Mouse (Mus musculus) neural tube, embryonic 10.5 days (tissue): ENCODE results near the gene Cd300c.
"Not testable (repeated sequence)": the region's sequence is repeated elsewhere in the genome, so short reads cannot be mapped to it uniquely, and the experiment has no call there.

Experiments
- DNase-seq: peaks from one replicate; pipeline ENCODE4 v3.0.0-alpha.2; 2017; ENCODE audit warnings: low spot score; ENCODE audit errors: extremely low spot score

Cd300c gene

DNA sequence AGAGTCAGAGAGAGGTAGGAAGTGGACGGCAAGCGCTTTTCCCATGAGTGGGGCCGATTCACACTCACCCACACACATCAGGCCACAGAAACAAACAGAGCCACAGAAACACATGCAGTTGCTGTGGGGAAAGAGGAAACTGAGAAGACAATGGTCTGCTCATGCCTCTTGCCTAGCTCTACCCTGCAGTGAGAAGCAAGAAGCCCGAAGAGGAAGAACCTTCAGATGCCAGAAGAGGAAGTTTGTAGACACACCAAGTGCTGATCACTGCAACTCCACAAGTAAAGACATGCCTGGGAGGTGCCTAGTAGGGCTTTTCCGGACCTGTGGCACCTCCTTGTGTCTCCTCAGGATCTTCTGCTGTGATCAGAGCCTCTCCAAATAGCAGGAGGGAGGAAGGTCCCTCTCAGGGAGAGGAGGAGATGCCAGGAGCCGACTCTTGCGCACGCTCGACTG, at the start of gene Cd300c:
Cd300c (minus strand) TSS at position 406 of the 456 bp plus-strand sequence.
- no peak for DNase-seq

DNA sequence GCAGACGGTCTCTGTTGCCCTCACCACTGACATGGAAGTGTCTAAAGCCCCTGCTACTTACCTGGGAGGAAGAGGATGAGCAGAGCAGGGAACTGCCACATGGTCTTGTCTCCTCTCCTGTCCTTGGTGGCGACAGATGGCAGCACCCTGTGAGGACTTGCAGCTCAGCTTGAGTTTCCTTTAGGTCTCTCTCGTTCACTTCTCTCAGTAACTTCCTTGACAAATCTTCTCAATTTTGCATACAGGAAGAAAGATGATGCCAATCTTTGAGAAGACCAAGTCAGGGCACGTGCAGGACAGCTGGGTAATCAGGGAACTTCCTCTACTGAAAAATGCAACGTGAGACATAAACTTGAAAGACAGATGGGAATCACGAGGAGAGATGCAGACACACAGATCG, 47.1 kb upstream of the Cd300c start, which contains the start of gene Cd300ld2:
Cd300ld2 (minus strand) TSS at position 101 of the 400 bp plus-strand sequence.
- DNase-seq, result not testable (repeated sequence)

DNA sequence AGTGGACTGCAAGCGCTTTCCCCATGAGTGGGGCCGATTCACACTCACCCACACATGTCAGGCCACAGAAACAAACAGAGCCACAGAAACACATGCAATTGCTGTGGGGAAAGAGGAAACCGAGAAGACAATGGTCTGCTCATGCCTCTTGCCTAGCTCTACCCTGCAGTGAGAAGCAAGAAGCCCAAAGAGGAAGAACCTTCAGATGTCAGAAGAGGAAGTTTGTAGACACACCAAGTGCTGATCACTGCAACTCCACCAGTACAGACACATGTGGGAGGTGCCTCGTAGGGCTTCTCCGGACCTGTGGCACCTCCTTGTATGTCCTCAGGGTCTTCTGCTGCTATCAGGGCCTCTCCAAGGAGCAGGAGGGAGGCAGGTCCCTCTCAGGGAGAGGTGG, 35.1 kb upstream of the Cd300c start:
- DNase-seq, result no peak

DNA sequence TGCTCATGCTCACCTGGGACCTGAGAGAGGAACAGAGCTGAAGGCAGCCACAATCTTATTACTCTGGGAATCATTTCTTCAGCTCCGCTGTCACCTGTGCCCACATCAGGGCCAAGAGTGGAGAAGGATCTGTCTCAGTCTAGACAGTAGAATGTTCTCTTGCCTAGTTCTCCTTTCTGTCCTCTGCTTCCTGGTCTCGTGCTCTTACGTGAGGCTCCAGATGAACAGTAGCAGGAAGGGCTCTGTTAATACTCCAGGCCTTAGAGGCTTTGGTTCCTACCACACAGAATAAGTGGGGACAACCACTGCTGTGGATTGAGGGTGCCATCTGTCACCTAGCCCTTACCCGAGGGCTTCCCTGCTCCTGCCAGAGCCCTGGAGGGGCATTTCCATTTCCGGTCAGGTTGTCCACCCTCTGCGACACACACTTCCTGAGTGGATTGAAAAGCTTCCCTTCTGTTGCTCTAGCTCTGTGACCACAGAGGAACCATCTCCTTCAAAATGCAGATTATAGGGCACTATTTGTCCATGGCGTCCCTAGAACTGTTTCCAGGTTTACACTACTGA, 32.6 kb upstream of the Cd300c start, which contains the start of gene Cd300c2:
Cd300c2 (minus strand) TSS at position 407 of the 567 bp plus-strand sequence.
- DNase-seq, result no peak

DNA sequence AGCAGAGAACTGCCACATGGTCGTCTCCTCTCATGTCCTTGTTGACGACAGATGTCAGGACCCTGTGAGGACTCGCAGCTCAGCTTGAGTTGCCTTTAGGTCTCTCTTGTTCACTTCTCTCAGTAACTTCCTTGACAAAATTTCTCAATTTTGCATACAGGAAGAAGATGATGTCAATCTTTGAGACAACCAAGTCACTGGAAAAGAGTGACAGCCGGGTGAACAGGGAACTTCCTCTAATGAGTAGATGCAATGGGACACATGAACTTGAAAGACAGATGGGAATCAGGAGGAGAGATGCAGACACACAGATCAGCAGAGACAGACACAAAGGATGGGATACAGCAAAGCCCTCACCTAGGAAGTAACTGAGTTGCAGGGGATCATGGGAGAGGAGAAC, 20.8 kb upstream of the Cd300c start, which contains the start of gene Cd300ld:
Cd300ld (minus strand) TSS at position 130 of the 400 bp plus-strand sequence.
- no peak for DNase-seq

DNA sequence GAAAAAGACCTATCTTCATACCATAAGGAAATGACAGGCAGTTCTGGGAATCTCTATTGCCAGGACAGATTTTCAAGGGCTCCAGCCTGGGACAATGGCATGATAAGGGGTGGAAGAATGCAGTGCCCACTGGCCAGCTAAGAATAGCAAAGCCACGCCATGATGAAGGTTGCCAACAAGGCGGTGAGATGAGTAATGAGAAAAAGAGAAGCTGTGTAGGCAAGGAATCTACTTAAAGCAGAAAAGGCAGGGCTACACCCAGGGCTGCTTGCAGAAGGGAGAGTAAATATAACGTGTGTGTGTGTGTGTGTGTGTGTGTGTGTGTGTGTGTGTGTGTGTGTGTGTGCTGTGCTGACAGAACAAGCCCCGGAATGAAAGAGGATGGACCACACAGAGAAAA, 12.9 kb upstream of the Cd300c start:
- no peak for DNase-seq

DNA sequence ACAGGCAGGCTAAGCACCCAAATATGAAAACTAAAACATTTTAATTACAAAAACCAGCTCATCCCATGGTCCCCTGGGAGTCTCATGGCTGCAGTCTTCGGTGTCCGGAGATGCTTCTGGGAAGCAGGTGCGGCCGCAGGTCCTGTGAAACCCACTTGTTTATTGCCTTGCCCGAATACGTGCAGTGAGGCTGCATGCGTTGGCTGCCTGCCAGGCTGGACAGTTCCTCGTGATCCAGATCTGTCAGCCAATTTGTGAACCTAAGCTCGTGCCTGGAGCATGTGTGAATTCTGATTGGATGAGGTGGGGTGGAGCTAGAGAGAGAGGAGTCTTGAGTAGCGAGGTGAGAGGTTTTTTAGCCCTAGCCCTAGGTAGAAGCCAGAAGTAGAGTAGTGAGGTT, 3.8 kb upstream of the Cd300c start:
- no peak for DNase-seq

DNA sequence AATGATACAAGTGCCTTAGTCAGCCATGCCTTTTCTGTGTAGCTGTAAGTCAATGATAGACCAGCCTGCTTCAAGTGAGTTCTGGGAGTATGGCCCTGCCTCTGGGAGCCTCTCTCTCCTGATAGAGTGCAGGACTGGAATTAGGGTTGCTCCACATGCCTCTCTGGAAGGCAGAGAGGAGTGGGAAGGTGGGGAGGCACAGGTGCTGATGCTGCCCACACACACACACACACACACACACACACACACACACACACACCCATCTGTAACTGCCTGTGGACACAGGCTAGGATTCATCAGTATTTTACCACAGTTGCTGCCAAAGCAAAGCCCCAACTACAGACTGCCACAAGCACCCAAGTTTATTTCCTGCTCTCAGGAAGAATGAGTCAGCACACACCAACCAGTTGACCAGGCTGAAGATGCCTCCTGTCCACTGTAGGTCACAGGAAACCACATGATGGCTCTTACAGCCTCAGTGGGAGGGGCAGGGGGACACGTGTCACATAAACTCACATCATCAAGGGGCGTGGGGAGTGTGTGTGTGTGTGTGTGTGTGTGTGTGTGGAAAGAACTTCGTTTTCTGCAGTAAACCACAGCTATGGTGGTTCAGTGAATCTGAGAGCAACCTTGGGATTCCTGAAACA, 3.7 kb downstream of the Cd300c start:
- DNase-seq, result no peak

DNA sequence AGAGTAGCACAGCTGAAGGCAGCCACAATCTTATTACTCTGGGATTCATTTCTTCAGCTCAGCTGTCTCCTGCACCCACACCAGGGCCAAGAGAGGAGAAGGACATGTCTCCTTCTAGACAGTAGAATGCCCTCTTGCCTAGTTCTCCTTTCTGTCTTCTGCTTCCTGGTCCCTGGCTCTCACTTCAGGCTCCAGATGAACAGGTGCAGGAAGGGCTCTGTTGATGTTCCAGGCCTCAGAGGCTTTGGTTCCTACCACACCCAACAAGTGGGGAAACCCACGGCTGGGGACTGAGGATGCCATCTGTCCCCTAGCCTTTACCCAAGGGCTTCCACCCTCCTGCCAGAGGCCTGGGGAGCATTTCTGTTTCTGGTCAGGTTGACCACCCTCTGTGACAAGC, 8.6 kb downstream of the Cd300c start:
- DNase-seq, result no peak

DNA sequence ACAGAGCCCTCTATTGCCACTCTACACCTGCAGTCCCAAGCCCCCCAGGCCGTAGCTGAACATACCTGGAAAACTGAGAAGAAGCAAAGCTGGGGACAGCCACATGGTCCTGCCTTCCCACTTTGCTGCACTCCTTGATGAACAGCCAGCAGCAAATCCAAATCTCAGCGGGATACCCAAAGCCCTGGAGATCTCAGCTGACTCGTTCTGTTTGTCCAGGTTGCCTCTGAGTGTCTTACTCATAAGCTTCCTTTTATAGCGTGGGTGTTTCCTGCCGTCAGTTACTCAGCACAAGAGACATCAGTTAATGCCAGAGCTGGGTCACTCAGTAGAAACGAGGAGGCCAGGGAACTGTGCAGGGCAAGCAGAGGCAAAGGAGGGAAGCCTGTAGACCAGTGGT, 34.8 kb downstream of the Cd300c start, which contains the start of gene Cd300lb:
Cd300lb (minus strand) TSS at position 243 of the 400 bp plus-strand sequence.
- DNase-seq, result no peak

DNA sequence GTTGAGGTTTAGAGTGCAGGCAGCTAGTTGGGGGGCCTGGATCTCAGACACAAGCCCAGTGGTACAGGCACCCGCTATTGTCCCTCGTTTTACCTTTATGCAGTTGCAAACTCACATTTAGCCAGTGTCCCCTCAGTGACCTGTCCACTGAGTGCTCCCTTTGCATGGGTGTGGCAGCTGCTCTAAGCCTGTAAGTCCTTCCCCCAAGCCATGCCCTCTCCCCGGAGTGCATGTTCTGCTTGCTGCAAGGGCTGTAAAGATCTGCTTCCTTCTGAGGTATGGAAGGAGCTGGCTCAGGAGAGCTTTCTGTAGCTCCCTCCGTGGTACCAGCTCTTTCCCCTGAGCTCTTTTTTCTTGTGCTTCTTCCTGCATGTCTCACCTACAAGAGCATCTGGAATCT, 35.4 kb downstream of the Cd300c start:
- no peak for DNase-seq

DNA sequence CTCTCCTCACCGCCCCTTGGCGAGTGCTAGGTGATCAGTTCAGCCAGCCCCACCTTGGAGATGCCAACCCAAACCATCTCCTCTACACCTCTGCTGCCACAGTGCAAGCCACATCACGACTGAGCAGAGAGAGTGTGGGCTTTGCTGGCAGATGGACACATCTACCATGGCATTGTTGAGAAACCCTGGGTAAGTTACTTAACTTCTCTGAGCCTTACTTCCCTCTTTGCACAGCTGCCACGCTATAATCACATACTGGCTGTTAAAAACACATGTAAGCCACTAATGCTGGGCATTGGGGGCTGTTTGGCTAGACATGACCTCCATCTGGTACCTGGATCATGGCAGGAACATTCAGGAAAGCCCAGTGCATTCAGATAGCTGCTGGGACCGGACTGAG, 37.9 kb downstream of the Cd300c start:
- DNase-seq, result no peak

DNA sequence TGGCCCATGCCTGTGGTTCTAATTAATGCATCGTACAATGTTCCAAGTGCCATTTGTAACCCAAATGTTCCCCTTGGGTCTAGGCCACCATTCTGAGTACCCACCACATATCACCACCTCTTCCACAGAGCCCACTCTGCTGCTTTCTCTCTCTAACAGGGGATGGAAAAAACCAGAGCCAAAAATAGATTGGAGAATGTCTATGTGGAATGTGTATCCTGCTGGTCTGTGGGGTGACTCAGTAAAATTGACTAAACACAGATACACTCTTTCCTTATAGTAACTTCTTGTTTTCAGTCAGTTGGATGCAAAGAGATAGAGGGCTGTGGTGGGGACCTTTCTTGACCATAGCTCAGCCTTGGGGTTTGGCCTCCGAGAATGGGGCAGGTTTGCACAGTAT, 39.4 kb downstream of the Cd300c start:
- no peak for DNase-seq

DNA sequence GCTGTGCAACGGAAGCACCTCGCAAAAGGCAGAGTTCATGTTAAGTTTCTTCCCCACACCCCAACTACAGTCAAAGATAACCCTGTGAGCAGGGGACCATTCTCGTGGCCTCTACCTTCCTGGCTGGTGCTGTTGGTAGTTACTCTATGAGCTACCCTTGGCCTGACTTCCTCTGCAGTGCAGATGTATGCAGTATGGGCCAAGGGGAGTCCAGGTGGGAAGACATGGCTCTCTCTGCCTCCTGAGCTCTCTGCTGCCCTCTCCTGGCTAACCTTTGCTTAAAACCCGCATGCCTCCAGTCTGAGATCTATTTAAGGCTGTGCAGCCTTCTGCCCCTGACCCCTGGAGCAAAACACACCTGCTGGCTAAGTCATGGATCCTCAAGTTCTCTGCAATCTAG, 45.0 kb downstream of the Cd300c start:
- DNase-seq, result no peak

DNA sequence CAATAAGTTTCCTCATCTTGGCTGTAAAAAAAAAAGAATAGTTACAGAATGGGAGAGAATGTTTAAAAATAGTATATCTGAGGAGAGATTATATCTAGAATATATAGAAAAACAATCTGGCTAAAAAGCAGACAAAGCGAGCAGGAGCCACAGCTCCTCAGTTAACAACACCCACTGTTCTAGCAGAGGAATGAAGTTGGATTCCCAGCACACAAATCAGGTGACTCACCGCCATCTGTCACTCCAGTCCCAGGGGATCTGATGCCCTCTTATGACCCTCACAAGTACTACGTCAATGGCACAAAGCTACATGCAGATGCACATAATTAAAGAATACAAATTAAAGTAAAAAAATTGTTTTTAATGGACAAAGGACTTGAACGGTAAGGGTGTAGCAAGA, 46.5 kb downstream of the Cd300c start:
- DNase-seq, result no peak

DNA sequence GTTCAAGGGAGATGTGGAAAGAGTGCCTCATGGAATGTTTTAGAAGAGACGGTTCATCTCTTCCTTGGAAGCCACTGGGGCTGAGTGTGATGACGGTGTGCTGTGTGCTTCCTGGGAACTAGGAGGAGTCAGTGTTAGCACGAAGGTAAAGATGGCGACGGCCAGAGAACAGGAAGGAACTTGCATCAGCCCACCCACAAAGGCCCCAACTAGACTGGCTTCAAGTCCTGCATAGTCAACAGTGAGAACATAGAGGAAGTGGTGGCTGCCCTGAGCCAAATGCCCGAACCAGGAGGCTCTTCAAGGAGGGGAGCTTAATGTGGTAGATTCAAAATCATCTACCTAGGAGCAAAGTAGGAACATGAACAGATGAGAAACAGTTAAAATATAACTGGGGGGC, 51.8 kb downstream of the Cd300c start:
- no peak for DNase-seq

DNA sequence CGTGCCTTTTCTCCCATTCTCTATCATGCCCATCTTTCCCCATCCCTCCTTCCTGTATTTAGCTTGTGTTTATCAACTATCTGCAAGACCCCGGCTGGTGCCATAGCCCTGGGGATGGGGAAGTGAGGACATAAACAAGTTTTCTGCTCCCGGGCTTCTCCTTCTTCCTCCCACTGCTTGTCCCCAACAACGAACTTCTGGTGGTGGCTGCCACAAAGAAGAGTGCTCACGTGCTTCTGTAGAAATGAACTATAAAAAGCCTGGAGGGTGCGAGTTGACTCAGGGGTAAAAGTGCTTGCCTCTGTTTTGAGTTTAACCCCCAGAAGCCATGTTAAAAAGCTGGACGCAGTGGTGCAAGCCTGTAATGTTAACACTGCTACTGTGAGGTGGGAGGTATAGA, 54.0 kb downstream of the Cd300c start:
- DNase-seq, result no peak

DNA sequence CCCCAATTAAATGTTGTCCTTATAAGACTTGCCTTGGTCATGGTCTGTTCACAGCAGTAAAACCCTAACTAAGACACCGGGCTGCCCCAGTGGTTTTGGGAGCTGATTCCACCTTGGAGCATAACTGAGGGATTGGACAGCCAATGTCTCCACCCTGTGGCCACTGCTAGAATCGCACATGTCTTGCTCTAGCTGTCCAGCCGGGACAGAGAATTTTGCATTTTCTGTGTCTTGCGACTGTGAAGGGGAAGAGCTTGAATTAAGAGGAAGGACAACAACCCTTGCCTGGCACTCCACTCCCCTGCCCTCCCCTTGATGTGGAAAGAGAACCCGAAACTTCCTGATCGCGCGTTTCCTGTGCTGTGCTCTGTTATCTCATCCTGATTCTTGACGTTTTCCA, 56.1 kb downstream of the Cd300c start:
- peak; percentile 87 for DNase-seq

DNA sequence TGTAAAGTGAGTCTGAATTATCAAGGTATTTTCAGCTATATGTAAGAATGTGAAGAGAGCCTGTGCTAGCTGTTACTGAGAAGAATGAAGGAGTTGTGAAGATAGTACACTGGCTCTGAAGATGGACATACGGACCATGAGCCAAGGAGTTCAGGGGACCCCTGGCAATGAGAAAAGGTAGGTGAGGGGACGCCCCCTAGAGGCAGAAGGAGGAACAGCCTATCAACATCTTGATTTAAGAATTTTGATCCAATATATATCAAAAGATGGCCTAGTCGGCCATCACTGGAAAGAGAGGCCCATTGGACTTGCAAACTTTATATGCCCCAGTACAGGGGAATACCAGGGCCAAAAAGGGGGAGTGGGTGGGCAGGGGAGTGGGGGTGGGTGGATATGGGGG, 59.4 kb downstream of the Cd300c start:
- not testable (repeated sequence) for DNase-seq

DNA sequence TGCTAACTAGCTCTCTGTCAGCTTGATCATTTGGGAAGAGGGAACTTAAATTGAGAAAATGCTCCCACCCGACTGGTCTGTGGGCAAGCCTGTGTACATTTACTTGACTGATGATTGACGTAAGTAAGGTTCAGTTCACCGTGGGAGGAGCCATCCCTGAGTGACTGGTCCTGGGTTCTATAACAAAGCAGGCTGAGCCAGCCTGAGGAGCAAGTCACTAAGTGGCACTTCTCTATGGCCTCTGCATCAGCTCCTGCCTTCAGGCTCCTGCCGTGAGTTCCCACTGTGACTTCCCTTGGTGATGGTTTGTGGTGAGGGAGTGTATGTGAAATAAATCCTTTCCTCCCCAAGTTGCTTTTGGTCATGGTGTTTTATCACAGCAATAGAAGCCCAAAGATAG, 60.9 kb downstream of the Cd300c start:
- DNase-seq, result no peak

DNA sequence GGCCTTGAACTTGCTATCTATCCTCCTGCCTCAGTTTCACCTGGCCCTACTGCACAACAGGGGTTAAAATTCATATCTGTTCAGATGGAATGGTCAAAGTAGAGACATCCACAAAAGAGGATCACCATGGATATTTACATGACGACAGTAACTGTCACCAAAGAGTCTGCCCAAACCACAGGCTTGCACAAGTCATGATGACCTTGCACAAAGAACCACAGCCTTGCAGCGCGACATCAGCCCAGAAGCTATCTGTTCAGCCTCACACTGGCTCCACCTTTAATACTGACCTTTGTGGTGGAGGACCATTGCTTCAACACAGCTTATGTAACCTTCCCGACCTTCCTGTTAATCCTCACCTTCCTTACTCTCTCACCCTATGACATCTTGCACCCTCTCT, 61.4 kb downstream of the Cd300c start:
- DNase-seq, result no peak
